Mouse (Mus musculus) right cerebral cortex, adult 18-20 months (tissue): Measurements from ENCODE around the gene Gm9999.

ENCODE experiments used
- DNase-seq: peaks from one replicate; pipeline ENCODE4 v3.0.0; 2022; ENCODE audit warnings: mixed read lengths

The Gm9999 gene

DNA sequence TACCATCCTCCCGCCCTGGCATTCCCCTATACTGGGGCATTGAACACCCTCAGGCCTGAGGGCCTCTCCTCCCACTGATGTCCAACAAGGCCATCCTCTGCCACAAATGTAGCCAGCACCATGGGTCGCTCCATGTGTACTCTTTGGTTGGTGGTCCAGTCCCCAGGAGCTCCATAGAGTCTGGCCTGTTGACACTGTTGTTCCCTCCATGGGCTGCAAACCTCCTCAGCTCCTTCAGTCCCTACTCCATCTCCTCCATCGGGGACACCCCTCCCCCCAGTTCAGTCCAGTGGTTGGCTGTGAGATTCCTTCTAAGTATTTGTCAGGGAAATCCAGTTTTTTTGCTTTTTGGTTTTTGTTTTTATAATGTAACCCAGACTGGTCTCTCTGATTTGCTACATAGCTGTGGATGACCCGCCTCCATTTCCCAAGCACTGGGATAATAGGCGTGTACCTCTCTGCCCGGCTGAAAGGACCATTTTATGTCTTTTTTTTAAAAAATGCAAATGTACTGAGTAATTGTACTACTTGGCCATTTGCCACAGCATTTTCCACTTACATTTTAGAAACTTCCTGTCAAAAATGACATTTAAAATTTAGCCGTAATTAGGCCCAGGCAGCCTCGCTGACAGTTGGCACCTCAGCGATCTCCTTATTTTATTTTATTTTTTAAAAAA, 47.3 kb downstream of the Gm9999 start:
- DNase-seq: no peak

DNA sequence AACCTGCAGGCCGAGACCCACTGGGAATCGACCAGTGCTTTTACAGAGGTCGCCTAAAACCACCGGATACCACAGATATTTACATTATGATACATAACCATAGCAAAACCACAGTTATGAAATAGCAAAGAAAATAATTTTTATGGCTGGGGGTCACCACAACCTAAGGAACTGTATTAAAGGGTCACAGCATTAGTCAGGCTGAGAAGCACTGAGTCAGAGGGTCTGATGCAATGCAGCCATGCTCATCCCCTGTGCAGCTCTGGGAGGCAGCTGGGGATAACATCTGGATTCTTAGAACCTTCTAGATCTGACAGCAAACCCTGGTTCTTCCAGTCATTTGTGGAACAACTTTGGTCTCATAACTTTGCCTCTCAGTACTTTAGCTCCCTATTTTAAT, 48.0 kb downstream of the Gm9999 start:
- DNase-seq: no peak

DNA sequence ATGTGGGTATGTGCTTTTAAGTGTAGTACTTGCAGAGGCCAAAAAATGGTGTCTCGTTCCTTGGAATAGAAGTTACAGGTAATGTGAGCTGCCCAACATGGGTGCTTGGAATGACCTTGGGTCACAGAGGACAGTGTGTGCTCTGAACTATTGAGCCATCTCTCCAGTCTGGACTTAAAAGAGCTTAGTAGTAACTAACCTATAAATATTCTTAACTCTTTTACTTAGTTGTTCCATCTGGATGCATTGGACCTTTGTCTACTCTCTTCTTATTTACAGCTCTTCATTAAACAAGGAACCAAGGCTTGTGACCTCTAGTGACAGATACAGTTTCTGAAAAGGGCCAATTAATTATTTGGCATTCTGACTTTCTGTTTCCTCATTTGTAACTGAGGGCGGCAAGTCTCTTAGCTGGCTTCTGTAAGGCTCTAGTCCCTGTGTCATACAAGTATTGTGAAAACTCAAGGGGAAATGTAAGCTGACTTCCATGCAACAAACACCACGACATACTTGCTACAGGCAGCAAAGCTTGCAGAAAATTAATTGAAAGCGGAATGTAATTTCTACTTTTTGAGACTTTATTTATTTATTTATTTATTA, 51.5 kb downstream of the Gm9999 start:
- DNase-seq: no peak

DNA sequence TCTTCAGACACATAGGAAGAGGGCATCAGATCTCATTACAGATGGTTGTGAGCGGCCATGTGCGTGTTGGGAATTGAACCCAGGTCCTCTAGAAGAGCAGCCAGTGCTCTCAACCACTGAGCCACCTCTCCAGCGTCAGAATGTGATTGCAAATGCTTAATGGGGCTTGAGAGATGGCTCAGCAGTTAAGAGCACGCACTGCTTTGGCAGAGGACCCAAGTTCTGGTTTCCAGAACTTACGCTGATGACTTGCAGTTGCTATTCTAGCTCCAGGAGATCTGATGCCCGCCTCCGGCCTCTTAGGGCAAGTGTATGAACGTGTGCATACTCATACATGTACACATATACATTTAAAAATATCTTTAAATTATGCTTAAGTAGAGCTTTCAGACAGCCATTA, 52.0 kb downstream of the Gm9999 start:
- no peak for DNase-seq
